Mouse (Mus musculus) lung, adult 2 months (tissue): Measurements from ENCODE around the gene Rab34.

Source experiments
- CTCF ChIP-seq: fragments of 200-500 bp; IDR thresholded peaks from 2 replicates; pipeline ENCODE4 v1.5.1; 2011; ENCODE audit warnings: mild to moderate bottlenecking, low read length, control low read depth; ENCODE audit not compliant: insufficient read depth
- POLR2A ChIP-seq: fragments of 200-500 bp; IDR thresholded peaks from 2 replicates; pipeline ENCODE4 v1.6.1; 2011; ENCODE audit warnings: low read depth, mild to moderate bottlenecking, control low read depth, low read length, borderline replicate concordance; ENCODE audit errors: extremely low read depth

- TF ChIP-seq CTCF (no peak), POLR2A (no peak)
Observed at GRCm38 (mm10) chr11:78231518-78231917, 43.3 kb downstream of the Rab34 start.
